Mouse (Mus musculus): ENCODE measurements around the gene Parp11. TPM values are rescaled to one million over a fixed set of nuclear protein-coding genes. Genes with fewer than 3 reads are reported as not detected.

The Parp11 gene
- polyA plus RNA-seq, 1 experiment, result 4.3 TPM

- Histone ChIP-seq H3K4me2 (ENCODE audit: low read depth) (no peak overlapping the region), H3K27me3 (ENCODE audit: control insufficient read depth, insufficient read depth, insufficient read length) (no peaks in the 10 kb centered on the region), H3ac (ENCODE audit: control insufficient read depth, insufficient read length) (no peak overlapping the region), H3K4me3 (no peak overlapping the region), H3K79me2 (ENCODE audit: control insufficient read depth, insufficient read depth) (no peaks in the 10 kb centered on the region), H3K36me3 (ENCODE audit: control insufficient read depth, insufficient read depth) (no peaks in the 10 kb centered on the region)
- TF ChIP-seq USF1 (IDR thresholded peaks at IDR 0.05; ENCODE audit: low read depth) (no peak), TCF3 (IDR thresholded peaks at IDR 0.05; ENCODE audit: insufficient read length, low read depth) (no peak), MYOD1 (IDR thresholded peaks at IDR 0.05; ENCODE audit: control insufficient read depth in 1 of 3, insufficient read length in 2 of 3, low read depth in 2 of 3) (no peak), POLR2AphosphoS2 (IDR thresholded peaks at IDR 0.05; ENCODE audit: insufficient read length, low read depth) (no peak), SRF (IDR thresholded peaks at IDR 0.05; ENCODE audit: control insufficient read depth, insufficient read length, low read depth) (no peak), REST (IDR thresholded peaks at IDR 0.05; ENCODE audit: insufficient read depth, insufficient read length) (no peak), CEBPB (IDR thresholded peaks at IDR 0.05; ENCODE audit: insufficient read depth, poor library complexity, severe bottlenecking) (no peak), E2F4 (IDR thresholded peaks at IDR 0.05; ENCODE audit: insufficient read depth) (no peak), MYOG (IDR thresholded peaks at IDR 0.05; ENCODE audit: control insufficient read depth in 1 of 3, insufficient read depth in 1 of 3, insufficient read length in 2 of 3, low read depth in 2 of 3) (no peak), POLR2A (IDR thresholded peaks at IDR 0.05; ENCODE audit: insufficient read length, low read depth) (no peak), TCF12 (IDR thresholded peaks at IDR 0.05; ENCODE audit: insufficient read depth, poor library complexity, severe bottlenecking) (no peak), MAX (IDR thresholded peaks at IDR 0.05; ENCODE audit: low read depth) (no peak)
These were observed 45.9 kb downstream of the Parp11 start for GRCm38 (mm10) chr6:127492561-127492960.

DNA sequence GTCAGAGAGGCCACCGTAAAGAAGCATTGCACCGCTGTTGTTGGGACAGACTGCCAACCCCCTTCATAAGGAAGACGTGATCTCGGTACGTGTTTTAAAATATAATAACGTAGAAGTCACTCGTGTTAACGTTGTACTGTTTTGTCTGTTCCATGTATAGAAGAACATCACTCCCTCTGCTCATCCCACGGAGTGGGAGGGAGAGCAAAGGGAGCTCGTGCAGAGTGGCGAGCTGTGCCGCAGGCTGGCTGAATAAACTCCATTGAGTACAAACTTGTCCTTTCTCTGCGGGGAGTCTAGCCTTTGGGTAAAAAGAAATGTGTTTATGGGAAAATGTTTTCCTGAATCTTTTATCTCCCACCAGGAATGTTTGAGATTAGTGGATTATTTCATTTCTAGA, 47.1 kb downstream of the Parp11 start:
- Histone ChIP-seq H3K79me2 (ENCODE audit: control insufficient read depth, insufficient read depth) (no peaks in the 10 kb centered on the region), H3K4me3 (no peak overlapping the region), H3K27me3 (ENCODE audit: control insufficient read depth, insufficient read depth, insufficient read length) (no peaks in the 10 kb centered on the region), H3K36me3 (ENCODE audit: control insufficient read depth, insufficient read depth) (no peaks in the 10 kb centered on the region), H3ac (ENCODE audit: control insufficient read depth, insufficient read length) (no peak overlapping the region), H3K4me2 (ENCODE audit: low read depth) (no peak overlapping the region)
- TF ChIP-seq MYOG (IDR thresholded peaks at IDR 0.05; ENCODE audit: control insufficient read depth in 1 of 3, insufficient read depth in 1 of 3, insufficient read length in 2 of 3, low read depth in 2 of 3), result no peak
- TF ChIP-seq USF1 (IDR thresholded peaks at IDR 0.05; ENCODE audit: low read depth), result no peak
- no peak for TF ChIP-seq E2F4 (IDR thresholded peaks at IDR 0.05; ENCODE audit: insufficient read depth)

- Histone ChIP-seq H3K79me2 (ENCODE audit: control insufficient read depth, insufficient read depth) (no peaks in the 10 kb centered on the region), H3ac (ENCODE audit: control insufficient read depth, insufficient read length) (no peak overlapping the region), H3K27me3 (ENCODE audit: control insufficient read depth, insufficient read depth, insufficient read length) (no peaks in the 10 kb centered on the region), H3K4me2 (ENCODE audit: low read depth) (no peak overlapping the region), H3K36me3 (ENCODE audit: control insufficient read depth, insufficient read depth) (no peaks in the 10 kb centered on the region), H3K4me3 (no peak overlapping the region)
- TF ChIP-seq CEBPB (IDR thresholded peaks at IDR 0.05; ENCODE audit: insufficient read depth, poor library complexity, severe bottlenecking), result no peak
- TF ChIP-seq MYOD1 (IDR thresholded peaks at IDR 0.05; ENCODE audit: control insufficient read depth in 1 of 3, insufficient read length in 2 of 3, low read depth in 2 of 3), result no peak
- no peak for TF ChIP-seq REST (IDR thresholded peaks at IDR 0.05; ENCODE audit: insufficient read depth, insufficient read length)
- no peak for TF ChIP-seq TCF3 (IDR thresholded peaks at IDR 0.05; ENCODE audit: insufficient read length, low read depth)
- TF ChIP-seq MAX (IDR thresholded peaks at IDR 0.05; ENCODE audit: low read depth), result no peak
- TF ChIP-seq E2F4 (IDR thresholded peaks at IDR 0.05; ENCODE audit: insufficient read depth), result no peak
- no peak for TF ChIP-seq SRF (IDR thresholded peaks at IDR 0.05; ENCODE audit: control insufficient read depth, insufficient read length, low read depth)
- TF ChIP-seq USF1 (IDR thresholded peaks at IDR 0.05; ENCODE audit: low read depth), result no peak
- no peak for TF ChIP-seq MYOG (IDR thresholded peaks at IDR 0.05; ENCODE audit: control insufficient read depth in 1 of 3, insufficient read depth in 1 of 3, insufficient read length in 2 of 3, low read depth in 2 of 3)
- no peak for TF ChIP-seq POLR2A (IDR thresholded peaks at IDR 0.05; ENCODE audit: insufficient read length, low read depth)
- TF ChIP-seq POLR2AphosphoS2 (IDR thresholded peaks at IDR 0.05; ENCODE audit: insufficient read length, low read depth), result no peak
- no peak for TF ChIP-seq TCF12 (IDR thresholded peaks at IDR 0.05; ENCODE audit: insufficient read depth, poor library complexity, severe bottlenecking)
These were observed 47.7 kb downstream of the Parp11 start for GRCm38 (mm10) chr6:127494357-127494756.

- H3K27me3 ChIP-seq (ENCODE audit: control insufficient read depth, insufficient read depth, insufficient read length), result no peaks in the 10 kb centered on the region
- H3K79me2 ChIP-seq (ENCODE audit: control insufficient read depth, insufficient read depth), result no peaks in the 10 kb centered on the region
- H3ac ChIP-seq (ENCODE audit: control insufficient read depth, insufficient read length), result no peak overlapping the region
- no peaks in the 10 kb centered on the region for H3K36me3 ChIP-seq (ENCODE audit: control insufficient read depth, insufficient read depth)
- TF ChIP-seq CEBPB (IDR thresholded peaks at IDR 0.05; ENCODE audit: insufficient read depth, poor library complexity, severe bottlenecking) (no peak), POLR2A (IDR thresholded peaks at IDR 0.05; ENCODE audit: insufficient read length, low read depth) (no peak), MAX (IDR thresholded peaks at IDR 0.05; ENCODE audit: low read depth) (no peak), USF1 (IDR thresholded peaks at IDR 0.05; ENCODE audit: low read depth) (no peak), TCF3 (IDR thresholded peaks at IDR 0.05; ENCODE audit: insufficient read length, low read depth) (no peak), REST (IDR thresholded peaks at IDR 0.05; ENCODE audit: insufficient read depth, insufficient read length) (no peak), E2F4 (IDR thresholded peaks at IDR 0.05; ENCODE audit: insufficient read depth) (no peak)
- no peak overlapping the region for H3K4me2 ChIP-seq (ENCODE audit: low read depth)
- H3K4me3 ChIP-seq, result no peak overlapping the region
These were observed 48.6 kb downstream of the Parp11 start for GRCm38 (mm10) chr6:127495251-127495650.

DNA sequence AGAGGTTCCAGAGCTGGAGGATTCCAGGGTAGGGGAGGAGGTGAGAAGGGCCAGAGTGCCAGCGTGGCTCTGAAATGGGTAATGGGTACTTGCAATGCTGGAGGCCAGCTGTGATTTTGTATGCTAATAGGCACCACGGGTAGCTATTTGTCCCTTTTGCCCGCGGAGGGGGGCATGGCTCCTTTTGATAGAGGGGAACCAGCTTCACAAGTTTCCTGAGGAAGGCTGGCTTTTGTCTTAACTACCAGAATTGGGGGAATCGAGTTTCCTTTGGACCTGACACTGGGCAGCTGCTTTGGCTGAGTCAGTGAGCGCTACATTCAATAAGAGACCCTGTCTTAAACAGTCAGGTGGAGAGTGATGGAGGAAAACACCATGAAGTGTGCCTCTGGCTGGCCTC, 49.2 kb downstream of the Parp11 start:
- H3K4me3 ChIP-seq, result no peak overlapping the region
- no peak overlapping the region for H3ac ChIP-seq (ENCODE audit: control insufficient read depth, insufficient read length)
- TF ChIP-seq TCF12 (IDR thresholded peaks at IDR 0.05; ENCODE audit: insufficient read depth, poor library complexity, severe bottlenecking), result no peak
- TF ChIP-seq MYOG (IDR thresholded peaks at IDR 0.05; ENCODE audit: control insufficient read depth in 1 of 3, insufficient read depth in 1 of 3, insufficient read length in 2 of 3, low read depth in 2 of 3), result no peak
- TF ChIP-seq E2F4 (IDR thresholded peaks at IDR 0.05; ENCODE audit: insufficient read depth), result no peak
- no peak for TF ChIP-seq MAX (IDR thresholded peaks at IDR 0.05; ENCODE audit: low read depth)
- TF ChIP-seq MYOD1 (IDR thresholded peaks at IDR 0.05; ENCODE audit: control insufficient read depth in 1 of 3, insufficient read length in 2 of 3, low read depth in 2 of 3), result no peak
- no peak for TF ChIP-seq POLR2AphosphoS2 (IDR thresholded peaks at IDR 0.05; ENCODE audit: insufficient read length, low read depth)
- no peak for TF ChIP-seq REST (IDR thresholded peaks at IDR 0.05; ENCODE audit: insufficient read depth, insufficient read length)
- TF ChIP-seq CEBPB (IDR thresholded peaks at IDR 0.05; ENCODE audit: insufficient read depth, poor library complexity, severe bottlenecking), result no peak
- TF ChIP-seq TCF3 (IDR thresholded peaks at IDR 0.05; ENCODE audit: insufficient read length, low read depth), result no peak
- no peaks in the 10 kb centered on the region for H3K27me3 ChIP-seq (ENCODE audit: control insufficient read depth, insufficient read depth, insufficient read length)
- no peaks in the 10 kb centered on the region for H3K79me2 ChIP-seq (ENCODE audit: control insufficient read depth, insufficient read depth)
- H3K36me3 ChIP-seq (ENCODE audit: control insufficient read depth, insufficient read depth), result no peaks in the 10 kb centered on the region
- H3K4me2 ChIP-seq (ENCODE audit: low read depth), result no peak overlapping the region

All from myocyte (in vitro differentiated cells).